Mouse (Mus musculus) frontal cortex, adult (tissue): ENCODE results near the gene Impg2.

ENCODE experiments used
- ATAC-seq: cut with Nextera tagmentation; 2 replicates; pipeline ENCODE4 v1.9.2; 2017; ENCODE audit warnings: mild to moderate bottlenecking, moderate library complexity, mixed read lengths; ENCODE audit not compliant: low TSS enrichment

The Impg2 gene

DNA sequence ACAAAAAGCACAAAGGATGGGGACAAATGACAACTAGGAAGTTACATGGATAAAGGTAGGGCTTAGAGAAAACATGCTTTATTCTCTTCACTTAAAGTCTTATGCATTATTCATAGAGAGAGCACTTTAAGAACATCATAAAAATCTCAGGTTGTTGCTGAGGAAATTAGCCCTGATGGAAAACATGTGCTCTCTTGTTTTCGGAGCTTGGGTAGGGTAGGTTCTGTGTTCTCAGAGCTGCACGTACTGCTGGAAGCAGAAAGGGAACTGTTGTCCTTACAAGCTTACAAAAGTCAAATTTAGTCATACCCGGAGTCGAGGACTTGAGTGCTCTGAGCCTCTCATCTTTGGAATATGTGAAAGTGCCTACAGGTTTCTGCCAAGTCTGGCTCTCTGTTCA lies 98.9 kb downstream of the Impg2 start:
- ATAC-seq: no peak

DNA sequence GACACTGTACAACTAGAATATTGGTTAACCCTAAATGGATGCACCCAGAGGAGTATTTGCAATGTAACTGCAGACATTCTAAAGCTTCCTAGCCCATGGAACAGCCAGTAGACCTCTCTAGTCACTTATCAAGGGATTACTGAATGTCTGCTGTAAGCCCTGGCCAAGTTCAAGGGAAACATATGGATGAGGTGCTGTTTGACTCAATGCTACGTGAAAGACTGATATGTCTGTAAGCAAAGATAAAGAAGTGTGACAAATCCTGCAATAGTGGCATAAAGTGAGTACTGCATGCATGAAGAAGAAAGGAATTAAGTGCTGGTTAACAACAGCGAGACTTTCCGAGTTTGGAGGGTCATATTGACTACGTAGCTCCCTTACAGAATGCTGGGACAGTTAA lies 100.1 kb downstream of the Impg2 start:
- no peak for ATAC-seq

DNA sequence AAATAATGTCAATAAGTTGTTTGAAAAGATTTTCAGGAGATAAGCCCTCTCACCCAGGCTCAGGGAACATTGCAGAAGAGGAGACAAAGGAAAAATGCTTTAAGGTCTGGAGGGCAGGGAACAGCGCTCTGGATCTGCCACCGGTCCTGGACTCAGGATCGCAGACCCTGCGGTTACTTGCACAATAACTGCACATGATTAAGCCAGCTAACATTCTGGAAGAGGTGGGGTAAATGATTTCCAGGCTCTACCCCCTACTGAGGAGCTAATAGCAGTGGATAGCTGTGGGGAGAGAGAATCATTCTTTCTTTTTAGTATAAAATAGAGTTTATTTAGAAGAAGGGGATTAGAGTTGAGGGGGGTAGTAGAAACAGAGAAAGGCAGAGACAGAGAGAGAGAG lies 103.5 kb downstream of the Impg2 start:
- no peak for ATAC-seq

DNA sequence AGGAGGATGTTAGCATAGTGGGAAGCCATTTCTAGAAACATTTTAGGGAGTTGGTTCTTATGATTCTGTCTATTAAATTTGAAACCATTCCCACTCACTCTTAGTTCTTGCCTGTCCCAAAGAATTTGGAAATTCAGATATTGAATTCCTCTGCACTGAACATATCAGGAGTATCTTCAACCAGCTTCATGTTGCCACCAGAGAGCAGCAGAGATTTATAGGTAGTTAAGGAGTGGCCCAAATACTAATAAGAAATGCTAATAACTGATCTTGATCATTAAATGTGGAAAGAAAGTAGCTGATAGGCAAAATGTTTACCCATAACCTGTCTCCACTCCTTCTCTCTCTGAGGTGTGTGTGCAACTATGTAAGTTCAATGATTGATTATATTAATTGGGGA lies 107.2 kb downstream of the Impg2 start:
- ATAC-seq: no peak
